Mouse (Mus musculus) stomach, embryonic 16.5 days (tissue): Measurements from ENCODE around the gene Nme9. TPM values are rescaled to one million over a fixed set of nuclear protein-coding genes. Genes with fewer than 3 reads are reported as not detected.

Experiments
- ATAC-seq: fragments of 200-750 bp; cut with Nextera tagmentation; 2 replicates; pipeline ENCODE4 v1.8.0; 2017; ENCODE audit warnings: moderate number of reproducible peaks, moderate TSS enrichment; ENCODE audit not compliant: insufficient read depth, low FRiP score
- H3K27ac ChIP-seq: fragments of 300-500 bp; sonication (generic); 2 replicates; pipeline ENCODE4 v1.5.1; 2014; ENCODE audit warnings: low read length
- H3K27me3 ChIP-seq: fragments of 300-500 bp; sonication (generic); 2 replicates; pipeline ENCODE4 v1.6.1; 2014; ENCODE audit warnings: low read length, control low read depth, mixed read lengths; ENCODE audit not compliant: control insufficient read depth, insufficient read depth
- H3K36me3 ChIP-seq: fragments of 300-500 bp; sonication (generic); 2 replicates; pipeline ENCODE4 v1.6.1; 2014; ENCODE audit warnings: low read length; ENCODE audit not compliant: control insufficient read depth, insufficient read depth
- H3K4me1 ChIP-seq: fragments of 300-500 bp; sonication (generic); 2 replicates; pipeline ENCODE4 v1.6.1; 2014; ENCODE audit warnings: low read length, control low read depth, mixed read lengths; ENCODE audit not compliant: control insufficient read depth, insufficient read depth
- H3K4me2 ChIP-seq: fragments of 300-500 bp; sonication (generic); 2 replicates; pipeline ENCODE4 v1.6.1; 2014; ENCODE audit warnings: low read depth, low read length, mixed read lengths
- H3K4me3 ChIP-seq: fragments of 300-500 bp; sonication (generic); replicated peaks from 2 replicates; pipeline ENCODE4 v1.5.1; 2014; ENCODE audit warnings: mild to moderate bottlenecking, low read length
- H3K9ac ChIP-seq: fragments of 300-500 bp; sonication (generic); 2 replicates; pipeline ENCODE4 v1.6.1; 2014; ENCODE audit warnings: low read length
- H3K9me3 ChIP-seq: fragments of 300-500 bp; sonication (generic); replicated peaks from 2 replicates; pipeline ENCODE4 v1.6.1; 2016; ENCODE audit warnings: low read length, control low read depth; ENCODE audit not compliant: control insufficient read depth
- WGBS: fragments of 180-500 bp; shearing (Covaris S2); extraction: QIAGEN DNeasy Blood & Tissue Kit; methylation state at CpG from one replicate; pipeline ENCODE4 v1.1.7; 2014; 5-methylcytosine and 5-hydroxymethylcytosine counted together
- polyA plus RNA-seq: library from polyadenylated mRNA; unstranded; fragments of >200 nt; fragmentation: Nextera tagmentation; extraction: Ambion mirVana; gene quantifications from 2 replicates; pipeline ENCODE4 v1.2.1, GENCODE M21; 2015

Gene Nme9
- polyA plus RNA-seq, 1 experiment from 2014 or later = 0.27 TPM

GRCm38 (mm10) chr9:99434892-99435618 is 16.2 kb upstream of the Nme9 start:
- 35% methylated on average over 14 of the region's 14 CpGs for WGBS
- H3K4me1 ChIP-seq = 0 out of 2 replicates have a peak, but pooled peaks cover 5% of the 10 kb centered on the region
- peak; percentile 28; the same call in 1 of the 2 replicates for ATAC-seq

GRCm38 (mm10) chr9:99435619-99436181 is 15.6 kb upstream of the Nme9 start:
- Histone ChIP-seq H3K36me3 (no peaks in the 10 kb centered on the region), H3K27ac (peak overlapping the region; percentile 44), H3K4me2 (peak overlapping the region; percentile 89), H3K9ac (peak overlapping the region; percentile 90), H3K9me3 (no peaks in the 10 kb centered on the region), H3K27me3 (peaks cover 8% of the 10 kb centered on the region; the same call in 1 of the 2 replicates), H3K4me1 (0 out of 2 replicates have a peak, but pooled peaks cover 5% of the 10 kb centered on the region), H3K4me3 (peak overlapping the region; percentile 79)
- 22% methylated on average over 16 of the region's 16 CpGs for WGBS
- 0 out of 2 replicates have a peak, but pooled peaks have one; percentile 10 for ATAC-seq

More at GRCm38 (mm10) chr9:99434892-99435618, 16.2 kb upstream of the Nme9 start:
- H3K9ac ChIP-seq = peak overlapping the region; percentile 90
- H3K4me3 ChIP-seq = peak overlapping the region; percentile 79
- no peaks in the 10 kb centered on the region for H3K9me3 ChIP-seq
- peak overlapping the region; percentile 7; the same call in 1 of the 2 replicates for H3K27ac ChIP-seq
- peak overlapping the region; percentile 89 for H3K4me2 ChIP-seq
- peaks cover 8% of the 10 kb centered on the region; the same call in 1 of the 2 replicates for H3K27me3 ChIP-seq
- H3K36me3 ChIP-seq = no peaks in the 10 kb centered on the region

GRCm38 (mm10) chr9:99436182-99437030 is 14.9 kb upstream of the Nme9 start:
- H3K27ac ChIP-seq = peak overlapping the region; percentile 44
- peak overlapping the region; percentile 79 for H3K4me3 ChIP-seq
- H3K9me3 ChIP-seq = no peaks in the 10 kb centered on the region
- peaks cover 8% of the 10 kb centered on the region; the same call in 1 of the 2 replicates for H3K27me3 ChIP-seq
- WGBS = 1% methylated on average over 78 of the region's 86 CpGs
- H3K4me2 ChIP-seq = peak overlapping the region; percentile 89
- 0 out of 2 replicates have a peak, but pooled peaks cover 5% of the 10 kb centered on the region for H3K4me1 ChIP-seq
- H3K9ac ChIP-seq = peak overlapping the region; percentile 90
- H3K36me3 ChIP-seq = no peaks in the 10 kb centered on the region
- peak; percentile 86 for ATAC-seq

GRCm38 (mm10) chr9:99437031-99437764 is 14.1 kb upstream of the Nme9 start, which contains the start of gene Mras:
TSS of gene Mras (minus strand) at chr9:99437381.
- no peak for ATAC-seq
- H3K9me3 ChIP-seq = no peaks in the 10 kb centered on the region

GRCm38 (mm10) chr9:99437781-99438565 is 13.3 kb upstream of the Nme9 start:
- Histone ChIP-seq H3K27me3 (peaks cover 8% of the 10 kb centered on the region; the same call in 1 of the 2 replicates), H3K36me3 (no peaks in the 10 kb centered on the region), H3K4me1 (0 out of 2 replicates have a peak, but pooled peaks cover 5% of the 10 kb centered on the region), H3K4me3 (no peak overlapping the region), H3K9me3 (no peaks in the 10 kb centered on the region), H3K27ac (no peak overlapping the region), H3K9ac (no peak overlapping the region), H3K4me2 (0 out of 2 replicates have a peak overlapping the region, but pooled peaks have one; percentile 89)
- no peak for ATAC-seq
- 70% methylated on average over 12 of the region's 12 CpGs for WGBS

More at GRCm38 (mm10) chr9:99437031-99437764, 14.1 kb upstream of the Nme9 start, which contains the start of gene Mras:
- Histone ChIP-seq H3K4me2 (peak within 1 kb of the TSS; percentile 89), H3K36me3 (no peaks in the 10 kb centered on the region), H3K9ac (peak within 1 kb of the TSS; percentile 90), H3K4me3 (peak within 1 kb of the TSS; percentile 79), H3K27ac (peak within 1 kb of the TSS; percentile 44), H3K27me3 (peaks cover 8% of the 10 kb centered on the region; the same call in 1 of the 2 replicates), H3K4me1 (0 out of 2 replicates have a peak, but pooled peaks cover 5% of the 10 kb centered on the region)
- 11% methylated on average over 27 of the region's 27 CpGs for WGBS

- Histone ChIP-seq H3K4me3 (no peak overlapping the region), H3K4me1 (0 out of 2 replicates have a peak, but pooled peaks cover 5% of the 10 kb centered on the region), H3K9me3 (no peaks in the 10 kb centered on the region), H3K27me3 (peaks cover 8% of the 10 kb centered on the region; the same call in 1 of the 2 replicates), H3K4me2 (no peak overlapping the region), H3K36me3 (no peaks in the 10 kb centered on the region), H3K9ac (no peak overlapping the region), H3K27ac (no peak overlapping the region)
- no peak for ATAC-seq
- 73% methylated on average over 8 of the region's 8 CpGs for WGBS
Measured at GRCm38 (mm10) chr9:99439064-99439463, 12.2 kb upstream of the Nme9 start.

- Histone ChIP-seq H3K4me1 (0 out of 2 replicates have a peak, but pooled peaks cover 5% of the 10 kb centered on the region), H3K36me3 (no peaks in the 10 kb centered on the region), H3K4me2 (no peak overlapping the region), H3K4me3 (no peak overlapping the region), H3K9ac (no peak overlapping the region), H3K27ac (no peak overlapping the region), H3K27me3 (peaks cover 8% of the 10 kb centered on the region; the same call in 1 of the 2 replicates), H3K9me3 (no peaks in the 10 kb centered on the region)
- WGBS = 71% methylated on average over 5 of the region's 5 CpGs
- ATAC-seq = no peak
Measured at GRCm38 (mm10) chr9:99440941-99441340, 10.3 kb upstream of the Nme9 start.
